Mouse (Mus musculus) thymus, adult 2 months (tissue): Measurements from ENCODE around the gene Klk7. TPM values are rescaled to one million over a fixed set of nuclear protein-coding genes. Genes with fewer than 3 reads are reported as not detected.

ENCODE experiments used
- DNase-seq: peaks from one replicate; pipeline ENCODE4 v3.0.0; 2021
- H3K27ac ChIP-seq: fragments of 200-500 bp; 2 replicates; pipeline ENCODE4 v1.5.1; 2012; ENCODE audit warnings: low read length, control low read depth; ENCODE audit not compliant: control insufficient read depth, insufficient read depth
- H3K27me3 ChIP-seq: fragments of 200-500 bp; 2 replicates; pipeline ENCODE4 v1.6.1; 2012; ENCODE audit warnings: mild to moderate bottlenecking, low read length, moderate library complexity, mixed read lengths; ENCODE audit not compliant: control insufficient read depth, insufficient read depth
- H3K36me3 ChIP-seq: fragments of 200-500 bp; 2 replicates; pipeline ENCODE4 v1.6.1; 2012; ENCODE audit warnings: mild to moderate bottlenecking, low read length, moderate library complexity; ENCODE audit not compliant: control insufficient read depth, insufficient read depth
- H3K4me1 ChIP-seq: fragments of 200-500 bp; replicated peaks from 2 replicates; pipeline ENCODE4 v1.6.1; 2012; ENCODE audit warnings: low read length; ENCODE audit not compliant: control insufficient read depth, insufficient read depth
- H3K4me3 ChIP-seq: fragments of 200-500 bp; 2 replicates; pipeline ENCODE4 v1.5.1; 2012; ENCODE audit warnings: mild to moderate bottlenecking, low read length, control low read depth, moderate library complexity; ENCODE audit not compliant: control insufficient read depth, insufficient read depth
- CTCF ChIP-seq: fragments of 200-500 bp; IDR thresholded peaks from 2 replicates; pipeline ENCODE4 v1.5.1; 2012; ENCODE audit warnings: mild to moderate bottlenecking, control low read depth, low read length, moderate library complexity, borderline replicate concordance; ENCODE audit not compliant: control insufficient read depth, poor library complexity, insufficient read depth; ENCODE audit errors: extremely low read depth
- POLR2A ChIP-seq: fragments of 200-500 bp; IDR thresholded peaks from 2 replicates; pipeline ENCODE4 v1.6.1; 2012; ENCODE audit warnings: mild to moderate bottlenecking, low read length, control low read depth, moderate library complexity; ENCODE audit not compliant: control insufficient read depth, poor library complexity, insufficient read depth; ENCODE audit errors: extremely low read depth
- WGBS: fragments of 180-500 bp; shearing (Covaris S2); methylation state at CpG from one replicate; pipeline ENCODE4 v1.1.7; 2018; 5-methylcytosine and 5-hydroxymethylcytosine counted together
- polyA plus RNA-seq: library from polyadenylated mRNA; depleted of rRNA; stranded (reverse); fragments of >200 nt; gene quantifications from 2 replicates; pipeline ENCODE4 v1.2.3, GENCODE M21; 2012; rRNA removed

The Klk7 gene
- 0.96 and 2.1 TPM in 2 replicates for polyA plus RNA-seq

DNA sequence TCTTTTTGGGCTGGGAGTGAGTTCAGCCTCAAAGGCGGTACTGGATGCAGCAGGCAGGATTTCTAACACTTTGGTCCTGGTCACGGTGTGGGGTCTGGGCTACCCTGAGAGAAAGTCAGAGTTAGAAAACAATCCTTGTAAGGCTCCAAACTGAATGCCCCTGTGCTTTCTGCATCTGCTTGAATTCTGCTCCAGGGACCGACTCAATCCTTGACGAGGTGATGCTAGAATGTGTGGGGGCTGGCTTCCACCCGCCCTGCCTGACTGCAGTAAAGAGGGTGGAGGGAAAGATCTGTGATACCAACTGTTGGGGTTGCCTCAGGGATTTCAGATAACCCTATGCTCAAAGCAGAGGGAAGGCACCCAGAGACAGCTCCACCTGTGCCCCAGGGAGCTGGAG is at the start of gene Klk7:
Klk7 (plus strand) TSS at position 301 of the 400 bp plus-strand sequence.
- H3K4me1 ChIP-seq = no peaks in the 10 kb centered on the region
- no peaks in the 10 kb centered on the region for H3K27me3 ChIP-seq
- TF ChIP-seq CTCF (no peak), POLR2A (no peak)
- no peak within 1 kb of the TSS for H3K27ac ChIP-seq
- DNase-seq = no peak
- WGBS = 67% methylated on average over 5 of the region's 5 CpGs
- no peaks in the 10 kb centered on the region for H3K36me3 ChIP-seq
- H3K4me3 ChIP-seq = no peak within 1 kb of the TSS

DNA sequence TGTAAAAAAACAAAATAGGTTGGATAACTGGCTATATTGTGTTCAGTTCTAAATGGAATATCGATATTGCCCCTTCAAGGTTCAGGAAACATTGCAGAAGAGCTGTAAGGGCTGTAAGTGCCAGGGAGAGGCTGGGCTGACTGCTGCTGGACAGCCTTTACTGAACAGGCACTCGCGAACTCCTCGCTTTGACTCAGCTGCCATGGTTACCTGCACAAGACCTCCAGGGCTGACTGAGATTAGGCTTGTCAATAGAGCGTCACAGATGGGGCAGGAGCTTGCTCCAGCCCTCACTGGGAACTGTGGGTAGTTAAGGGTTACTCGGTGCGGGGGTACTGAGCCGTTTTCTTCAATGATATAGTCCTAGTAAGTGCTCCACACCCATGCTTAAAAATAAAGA is 44.6 kb upstream of the Klk7 start:
- H3K4me1 ChIP-seq = no peaks in the 10 kb centered on the region
- WGBS = 73% methylated on average over 8 of the region's 8 CpGs

DNA sequence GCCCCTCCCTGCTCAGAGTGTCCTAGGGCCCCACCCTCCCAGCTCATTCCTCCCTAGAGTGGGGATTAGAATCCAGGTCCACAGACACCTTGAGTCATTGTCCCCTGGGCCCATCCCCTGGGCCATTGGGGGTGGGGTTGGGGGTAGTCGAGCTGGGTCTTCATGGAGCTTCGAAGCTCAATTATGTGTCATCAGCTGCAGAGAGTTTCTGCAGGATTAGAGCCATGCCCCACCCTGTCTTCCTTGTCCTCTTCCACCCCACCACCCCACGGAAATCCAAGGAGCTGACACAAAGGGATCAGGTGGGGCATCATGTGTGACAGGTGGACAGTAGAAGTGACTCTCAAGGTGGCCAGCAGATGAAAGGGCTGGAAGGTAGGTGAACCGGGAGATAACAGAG is 42.5 kb upstream of the Klk7 start, which contains the start of gene Klk12:
Klk12 (plus strand) TSS at position 301 of the 400 bp plus-strand sequence.
- no peak for DNase-seq
- H3K4me1 ChIP-seq = no peaks in the 10 kb centered on the region
- TF ChIP-seq POLR2A = no peak
- no peak within 1 kb of the TSS for H3K27ac ChIP-seq
- no peak within 1 kb of the TSS for H3K4me3 ChIP-seq
- H3K36me3 ChIP-seq = no peaks in the 10 kb centered on the region
- WGBS = 84% methylated on average over 4 of the region's 4 CpGs
- no peaks in the 10 kb centered on the region for H3K27me3 ChIP-seq

More for the DNA sequence above, 44.6 kb upstream of the Klk7 start:
- no peak overlapping the region for H3K4me3 ChIP-seq
- TF ChIP-seq POLR2A (no peak), CTCF (no peak)
- no peak overlapping the region for H3K27ac ChIP-seq
- H3K36me3 ChIP-seq = no peaks in the 10 kb centered on the region
- no peaks in the 10 kb centered on the region for H3K27me3 ChIP-seq
- DNase-seq = no peak

DNA sequence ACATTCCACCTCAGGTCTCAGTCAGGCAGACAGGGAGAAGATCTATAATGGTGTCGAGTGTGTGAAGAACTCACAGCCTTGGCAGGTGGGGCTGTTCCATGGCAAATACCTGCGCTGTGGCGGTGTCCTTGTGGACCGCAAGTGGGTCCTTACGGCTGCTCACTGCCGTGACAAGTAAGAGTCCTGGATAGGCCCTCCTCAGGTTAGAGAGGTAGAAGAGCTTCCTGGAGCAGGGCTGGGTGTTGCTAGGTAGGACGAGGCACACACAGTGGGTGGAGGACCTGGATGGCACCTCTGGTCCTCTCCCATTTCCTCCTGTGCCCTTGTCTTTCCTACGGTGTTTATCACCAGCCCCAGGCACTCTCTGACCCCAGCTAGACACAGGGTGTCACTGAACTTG is 41.5 kb upstream of the Klk7 start:
- no peaks in the 10 kb centered on the region for H3K4me1 ChIP-seq
- H3K27ac ChIP-seq = no peak overlapping the region
- no peaks in the 10 kb centered on the region for H3K36me3 ChIP-seq
- no peaks in the 10 kb centered on the region for H3K27me3 ChIP-seq
- DNase-seq = no peak
- WGBS = 95% methylated on average over 8 of the region's 8 CpGs
- TF ChIP-seq POLR2A (no peak), CTCF (no peak)
- no peak overlapping the region for H3K4me3 ChIP-seq

DNA sequence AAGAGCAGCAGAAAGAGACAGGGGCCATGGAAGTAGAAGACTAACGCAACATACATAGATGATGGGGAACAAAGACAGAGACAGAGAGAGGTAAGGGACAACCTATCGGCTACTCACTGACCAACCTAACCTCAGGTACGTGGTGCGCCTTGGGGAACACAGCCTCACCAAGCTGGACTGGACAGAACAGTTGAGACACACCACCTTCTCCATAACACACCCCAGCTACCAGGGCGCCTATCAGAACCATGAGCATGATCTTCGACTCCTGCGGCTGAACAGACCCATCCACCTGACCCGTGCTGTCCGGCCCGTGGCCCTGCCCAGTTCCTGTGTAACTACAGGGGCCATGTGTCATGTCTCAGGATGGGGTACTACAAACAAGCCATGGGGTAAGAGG is 40.4 kb upstream of the Klk7 start:
- Histone ChIP-seq H3K27me3 (no peaks in the 10 kb centered on the region), H3K4me1 (no peaks in the 10 kb centered on the region), H3K4me3 (no peak overlapping the region), H3K27ac (no peak overlapping the region), H3K36me3 (no peaks in the 10 kb centered on the region)
- DNase-seq = no peak
- 94% methylated on average over 10 of the region's 10 CpGs for WGBS
- no peak for TF ChIP-seq CTCF
- no peak for TF ChIP-seq POLR2A

DNA sequence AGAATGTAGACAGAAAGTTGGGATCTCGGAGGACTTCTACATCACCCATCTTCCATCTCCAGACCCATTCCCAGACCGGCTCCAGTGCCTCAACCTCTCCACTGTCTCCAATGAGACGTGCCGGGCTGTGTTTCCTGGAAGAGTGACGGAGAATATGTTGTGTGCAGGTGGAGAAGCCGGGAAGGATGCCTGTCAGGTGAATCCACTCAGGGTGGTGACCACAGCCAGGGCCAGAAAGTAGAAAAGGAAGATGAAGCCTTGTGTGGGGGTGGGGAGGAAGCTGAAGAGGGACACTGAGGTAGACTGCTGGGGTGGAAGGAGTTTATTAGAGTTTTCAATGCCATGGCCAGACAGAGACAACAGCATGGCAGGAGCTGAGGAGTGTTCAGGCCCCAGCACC is 39.2 kb upstream of the Klk7 start:
- no peaks in the 10 kb centered on the region for H3K4me1 ChIP-seq
- H3K27me3 ChIP-seq = no peaks in the 10 kb centered on the region
- no peaks in the 10 kb centered on the region for H3K36me3 ChIP-seq
- no peak overlapping the region for H3K4me3 ChIP-seq
- no peak for TF ChIP-seq CTCF
- no peak for DNase-seq
- no peak overlapping the region for H3K27ac ChIP-seq
- WGBS = 97% methylated on average over 6 of the region's 6 CpGs

DNA sequence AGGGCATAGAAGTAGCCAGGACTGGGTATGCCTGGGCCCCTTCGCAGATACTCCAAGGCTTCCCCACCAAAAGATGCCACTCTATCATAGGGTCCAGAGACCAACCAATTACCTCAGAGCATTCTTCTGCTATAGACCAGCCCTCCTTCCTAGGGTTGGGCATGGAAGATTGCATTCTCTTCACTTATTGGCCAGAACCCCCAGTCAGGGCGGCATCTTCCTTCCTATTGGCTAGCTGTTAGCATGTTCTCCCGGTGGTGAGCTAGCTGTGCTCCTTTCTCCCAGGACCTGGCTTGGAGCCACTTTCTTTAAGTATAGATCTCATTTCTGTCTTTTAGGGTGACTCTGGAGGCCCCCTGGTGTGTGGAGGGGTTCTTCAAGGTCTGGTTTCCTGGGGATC is 38.2 kb upstream of the Klk7 start:
- 78% methylated on average over 3 of the region's 3 CpGs for WGBS
- Histone ChIP-seq H3K4me1 (no peaks in the 10 kb centered on the region), H3K27ac (no peak overlapping the region), H3K36me3 (no peaks in the 10 kb centered on the region), H3K27me3 (no peaks in the 10 kb centered on the region), H3K4me3 (no peak overlapping the region)
- no peak for DNase-seq
- TF ChIP-seq CTCF (no peak), POLR2A (no peak)
